Mouse (Mus musculus) heart, postnatal 36 days (tissue): Measurements from ENCODE around the gene Suox. TPM values are rescaled to one million over a fixed set of nuclear protein-coding genes. Genes with fewer than 3 reads are reported as not detected.
"Not testable (repeated sequence)": the region's sequence is repeated elsewhere in the genome, so short reads cannot be mapped to it uniquely, and the experiment has no call there.

ENCODE experiments used
- DNase-seq, 2 experiments: peaks; one replicate each; pipeline ENCODE4 v3.0.0; 2021 to 2022
- intact Hi-C: fragments of 180-260 bp; cut with DNase I; formaldehyde crosslinking; loops from one replicate; pipeline ENCODE4 v1.15.1; 2025
- total RNA-seq, 2 experiments: library from RNA; stranded (reverse); gene quantifications; 2 replicates each; pipeline ENCODE4 v1.2.3; 2021

Gene Suox
- total RNA-seq, 2 experiments from 2014 or later = 23.7 to 27.0 TPM

DNA sequence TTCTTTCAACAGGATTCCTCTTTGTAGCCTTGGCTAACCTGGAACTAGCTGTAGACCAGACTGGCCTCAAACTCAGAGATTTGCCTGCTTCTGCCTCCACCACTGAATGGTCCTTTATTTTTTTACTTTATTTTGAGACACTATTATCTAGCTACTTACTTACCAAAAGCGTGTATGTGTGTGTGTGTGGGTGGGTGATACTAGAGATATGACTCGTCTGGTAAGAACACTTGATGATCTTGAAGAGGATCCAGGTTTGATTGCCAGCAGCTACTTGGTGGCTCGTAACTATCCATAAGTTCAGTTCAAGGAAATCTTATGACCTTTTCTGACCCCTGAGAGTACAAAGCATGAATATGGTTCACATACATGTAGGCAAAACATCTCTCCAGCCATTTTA, 8.6 kb downstream of the Suox start:
- intact Hi-C loops = no loop called here
- no peak for DNase-seq

DNA sequence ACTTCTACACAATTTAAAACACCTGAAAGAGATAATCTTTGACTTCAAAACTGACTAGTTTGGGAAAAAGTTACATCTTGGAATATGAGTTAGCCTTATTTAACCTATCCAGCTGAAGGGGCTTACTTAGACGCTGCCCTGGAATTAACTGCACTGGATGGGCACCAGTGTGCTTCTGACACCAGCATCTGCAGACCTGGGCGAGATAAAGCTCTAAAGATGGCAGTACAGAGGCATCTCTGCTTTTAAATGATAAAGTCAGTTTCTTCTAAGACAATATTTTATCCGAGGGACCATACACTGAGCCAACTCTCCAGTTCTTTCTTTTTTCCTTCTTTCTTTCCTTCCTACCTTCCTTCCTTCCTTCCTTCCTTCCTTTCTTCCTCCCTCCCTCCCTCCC, 9.1 kb downstream of the Suox start:
- no peak for DNase-seq
- intact Hi-C loops = no loop called here

DNA sequence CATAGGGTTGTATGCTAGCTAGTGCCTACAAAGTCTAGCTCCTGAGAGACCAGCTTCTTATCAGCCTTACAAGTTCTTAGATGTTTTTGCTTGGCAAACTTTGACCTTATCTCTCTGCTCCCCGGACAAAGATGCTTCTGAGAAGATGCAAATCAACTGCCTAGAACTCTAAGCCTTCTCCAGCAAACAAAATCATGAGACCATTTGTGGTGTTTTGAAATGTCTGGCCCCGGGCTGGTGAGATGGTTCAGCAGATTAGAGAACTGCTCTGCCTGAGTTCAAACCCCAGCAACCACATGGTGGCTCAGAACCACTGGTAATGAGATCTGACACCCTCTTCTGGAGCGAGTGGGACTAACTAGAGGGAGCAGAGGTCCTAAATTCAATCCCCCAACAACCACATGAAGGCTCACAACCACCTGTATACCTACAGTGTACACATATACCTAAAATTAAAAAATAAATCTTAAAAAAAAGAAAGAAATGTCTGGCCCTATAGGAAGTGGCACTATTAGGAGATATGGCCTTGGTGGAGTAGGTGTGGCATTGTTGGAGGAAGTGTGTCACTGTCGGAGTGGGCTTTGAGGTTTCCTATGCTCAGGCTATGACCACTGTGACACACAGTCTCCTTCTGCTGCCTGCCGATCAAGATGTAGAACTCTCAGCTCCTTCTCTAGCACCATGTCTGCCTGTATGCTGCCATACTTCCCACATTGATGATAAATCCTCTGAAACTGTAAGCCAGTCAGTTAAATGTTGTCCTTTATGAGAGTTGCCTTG, 10.2 kb downstream of the Suox start:
- intact Hi-C loops = no loop called here
- no peak for DNase-seq

DNA sequence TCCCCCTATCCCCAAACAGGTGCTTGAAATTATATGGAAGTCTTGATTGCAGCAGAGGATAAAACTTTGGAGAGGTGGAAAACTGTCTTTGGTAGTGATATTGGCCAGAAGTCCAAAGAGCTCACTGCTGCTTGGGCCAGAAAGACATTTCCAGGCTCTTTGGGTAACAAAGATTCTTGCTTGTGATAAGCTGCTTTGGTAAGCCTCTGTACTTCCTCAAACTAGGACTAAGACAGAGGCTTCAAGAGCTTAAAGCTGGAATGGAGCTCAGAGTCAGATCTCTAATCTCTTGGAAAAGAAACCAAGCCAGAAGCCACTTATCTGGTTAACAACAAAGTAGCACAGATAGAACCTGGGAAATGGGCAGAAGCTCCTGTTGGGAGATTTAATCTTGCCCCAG, 11.4 kb downstream of the Suox start:
- intact Hi-C loops = no loop called here

DNA sequence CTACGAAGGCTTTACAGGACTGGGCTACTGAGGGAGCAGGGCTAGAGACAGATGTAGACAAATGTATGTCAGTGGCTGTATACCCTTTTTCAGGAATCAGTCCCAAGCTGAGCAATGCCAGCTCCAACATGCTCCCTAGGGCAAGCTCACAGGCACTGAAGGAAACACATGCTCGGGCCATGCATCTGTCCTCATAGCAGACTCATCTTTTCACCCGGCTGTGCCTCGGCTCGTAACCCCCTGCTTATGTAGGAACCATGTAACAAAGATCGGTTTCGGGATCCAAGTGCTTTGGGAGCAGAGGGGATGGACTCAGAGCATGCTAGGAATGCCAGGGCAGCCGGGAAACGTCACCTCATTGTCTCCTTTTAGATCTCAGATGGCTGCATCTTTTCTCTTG, 14.4 kb downstream of the Suox start:
- intact Hi-C loops = no loop called here
- no peak for DNase-seq

More for the DNA sequence above, 11.4 kb downstream of the Suox start:
- DNase-seq = no peak

DNA sequence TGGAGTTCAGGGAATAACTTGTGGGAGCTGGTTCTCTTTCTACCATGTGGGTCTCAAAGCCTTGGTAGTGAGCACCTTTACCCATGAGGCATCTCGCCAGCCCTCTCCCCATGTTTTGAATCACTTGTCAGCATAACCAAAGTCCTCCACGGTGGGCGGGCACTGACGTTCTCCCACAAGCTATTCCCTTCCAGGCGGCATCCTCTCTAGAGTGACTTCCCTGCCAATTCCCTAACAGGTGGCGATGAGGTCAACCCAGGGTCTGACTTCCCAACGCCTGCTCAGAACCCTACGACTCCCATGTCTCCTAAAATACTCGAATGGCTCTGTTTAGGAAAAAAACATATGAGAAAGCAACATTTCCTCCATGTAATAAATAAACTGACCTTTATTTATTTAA, 16.0 kb downstream of the Suox start:
- DNase-seq = no peak
- intact Hi-C loops = no loop called here

DNA sequence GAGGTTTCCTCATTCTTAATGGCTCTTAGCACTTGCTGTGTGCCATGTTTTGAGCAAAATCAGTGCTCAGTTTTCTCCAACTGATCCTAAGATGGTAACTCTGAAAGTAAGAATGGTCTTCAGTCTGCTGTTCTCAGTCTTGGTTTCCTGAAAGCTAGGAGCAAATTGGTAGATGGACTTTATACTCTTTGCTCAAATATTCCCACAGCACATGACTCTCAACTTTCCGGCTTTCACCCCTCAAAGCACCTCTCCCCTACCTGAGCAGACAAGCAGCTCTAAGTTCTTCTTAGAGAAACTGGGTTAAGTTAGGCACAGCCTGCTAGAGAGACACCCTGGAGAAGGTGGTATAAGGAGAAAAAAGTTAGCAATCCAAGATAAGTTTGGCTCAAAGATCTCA, 17.1 kb downstream of the Suox start:
- intact Hi-C loops = no loop called here
- no peak for DNase-seq

DNA sequence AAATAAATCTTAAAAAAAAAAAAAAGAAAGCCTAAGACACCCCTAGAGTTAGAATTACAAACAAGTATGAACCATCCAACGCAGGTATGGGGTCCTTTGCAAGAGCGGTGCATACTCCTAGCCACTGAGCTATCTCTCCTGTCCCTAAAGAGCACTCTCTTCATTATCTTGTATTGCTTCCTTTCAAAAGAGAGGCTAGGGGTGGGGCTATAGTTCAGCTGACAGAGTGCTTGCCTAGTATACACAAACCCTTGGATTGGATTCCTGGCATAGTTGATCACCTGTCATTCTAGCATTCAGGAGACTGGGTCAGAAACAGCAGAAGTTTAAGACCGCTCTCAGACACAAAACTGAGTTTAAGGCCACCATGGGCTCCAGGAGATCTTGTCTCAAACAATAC, 18.6 kb downstream of the Suox start:
- intact Hi-C loops = no loop called here
- no peak for DNase-seq

DNA sequence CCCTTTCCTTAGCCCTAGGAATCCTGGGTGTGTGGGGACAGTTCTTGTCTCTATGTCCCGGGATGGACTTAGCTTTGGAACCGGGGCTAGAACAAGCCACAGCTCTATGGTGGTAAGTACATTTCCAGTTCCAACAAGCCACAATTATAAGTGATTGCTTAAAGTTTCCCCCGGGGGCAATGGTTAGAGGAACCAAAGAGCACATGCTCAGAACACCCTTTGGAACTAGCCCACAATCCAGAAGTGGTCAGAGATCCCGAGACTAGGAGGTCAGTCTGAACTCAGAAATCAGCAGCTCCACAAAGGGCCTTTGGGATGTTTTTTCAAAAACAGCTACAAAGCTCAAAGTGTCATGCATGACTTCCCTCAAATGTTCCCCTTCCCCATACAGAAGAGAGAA, 20.0 kb downstream of the Suox start:
- intact Hi-C loops = no loop called here
- DNase-seq = no peak

DNA sequence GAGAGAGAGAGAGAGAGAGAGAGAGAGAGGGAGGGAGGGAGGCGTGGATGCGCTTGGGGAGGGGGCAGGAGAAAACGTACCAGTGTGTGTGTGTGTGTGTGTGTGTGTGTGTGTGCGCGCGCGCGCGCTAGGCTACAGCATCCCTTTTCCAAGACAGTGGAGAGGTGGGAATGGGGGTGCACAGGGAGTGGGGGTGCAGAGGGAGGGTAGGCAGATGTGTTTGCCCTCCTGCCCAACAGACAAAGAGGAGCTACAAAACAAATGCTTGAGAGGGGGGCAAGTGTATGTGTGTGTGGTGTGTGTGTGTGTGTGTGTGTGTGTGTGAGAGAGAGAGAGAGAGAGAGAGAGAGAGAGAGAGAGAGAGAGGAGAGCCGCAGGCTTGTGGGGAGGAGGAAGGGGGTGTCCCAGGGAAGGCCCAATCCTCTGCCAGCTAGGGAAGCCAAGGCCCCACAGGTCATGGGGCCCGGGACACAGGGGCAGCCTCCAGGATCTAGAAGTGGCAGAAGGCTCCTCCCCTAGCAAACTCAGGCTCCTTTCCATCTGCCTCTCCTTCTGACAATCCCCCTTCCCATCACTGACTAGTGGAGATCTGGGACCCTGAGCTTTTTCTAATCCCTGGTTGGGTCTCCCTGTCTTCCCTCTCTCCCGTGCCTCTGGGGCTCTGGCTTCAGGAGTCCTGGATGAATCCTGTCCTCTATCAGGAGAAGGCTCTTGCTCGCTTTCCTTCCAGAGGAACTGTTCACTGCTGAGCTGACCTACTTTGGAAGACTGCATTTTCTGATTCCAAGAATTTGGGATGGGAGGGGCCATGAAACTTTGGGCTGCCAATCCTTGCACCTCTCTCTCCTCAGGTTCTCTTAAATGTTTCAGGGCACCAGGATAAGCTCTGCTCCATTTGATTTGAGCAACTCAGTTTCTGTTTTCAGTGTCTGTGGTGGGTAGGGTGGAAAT, 27.5 kb downstream of the Suox start:
- peak; percentile 15 to 38 for DNase-seq
- intact Hi-C loops = no loop called here

DNA sequence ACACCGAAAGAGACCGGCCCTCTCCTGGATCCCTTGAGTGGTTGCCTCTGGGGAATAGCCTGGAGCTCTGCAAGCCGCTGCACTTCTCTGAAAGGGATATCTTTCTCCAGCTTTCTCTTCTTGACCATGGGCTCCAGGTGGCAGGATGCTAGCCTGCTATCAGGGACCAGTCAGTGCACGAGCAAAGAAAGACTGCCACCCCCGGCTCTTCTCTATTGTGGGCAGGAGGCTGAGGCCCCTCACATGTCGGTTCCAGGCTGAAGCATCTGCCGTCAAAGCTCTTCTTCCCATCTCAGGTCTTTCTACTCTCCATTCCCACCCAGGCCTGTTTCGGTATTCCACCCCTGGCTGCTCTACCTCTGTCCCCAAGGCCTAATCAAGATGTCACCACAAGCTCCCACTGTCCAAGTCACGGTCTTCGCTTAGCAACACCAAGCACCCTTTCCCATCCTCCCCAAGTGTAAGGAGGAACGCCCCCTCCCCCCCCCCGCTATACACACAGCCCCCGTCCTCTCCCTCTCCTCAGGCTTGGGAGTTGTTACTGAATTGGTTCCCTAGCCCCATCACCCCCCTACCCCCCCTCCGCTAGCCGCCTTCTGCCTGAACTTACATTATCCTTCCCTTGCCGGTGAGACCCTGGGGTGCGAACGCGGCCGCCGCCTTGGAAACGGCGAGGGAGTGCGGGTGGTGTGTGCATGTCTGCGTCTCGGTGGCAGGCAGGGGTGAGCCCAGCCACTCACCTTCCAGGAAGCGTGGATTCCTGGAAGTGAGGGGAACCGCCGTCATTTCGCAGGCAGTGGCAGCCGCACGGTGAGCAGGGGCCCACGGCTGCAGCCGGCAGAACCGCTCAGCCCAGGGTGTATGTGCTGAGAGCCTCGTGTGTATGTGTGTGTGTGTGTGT, 28.5 kb downstream of the Suox start, which contains the start of gene Ikzf4:
TSS of gene Ikzf4 (minus strand) at position 881 of the 901 bp plus-strand sequence.
- intact Hi-C loops = no loop called here
- peak; percentile 42 to 49 for DNase-seq

DNA sequence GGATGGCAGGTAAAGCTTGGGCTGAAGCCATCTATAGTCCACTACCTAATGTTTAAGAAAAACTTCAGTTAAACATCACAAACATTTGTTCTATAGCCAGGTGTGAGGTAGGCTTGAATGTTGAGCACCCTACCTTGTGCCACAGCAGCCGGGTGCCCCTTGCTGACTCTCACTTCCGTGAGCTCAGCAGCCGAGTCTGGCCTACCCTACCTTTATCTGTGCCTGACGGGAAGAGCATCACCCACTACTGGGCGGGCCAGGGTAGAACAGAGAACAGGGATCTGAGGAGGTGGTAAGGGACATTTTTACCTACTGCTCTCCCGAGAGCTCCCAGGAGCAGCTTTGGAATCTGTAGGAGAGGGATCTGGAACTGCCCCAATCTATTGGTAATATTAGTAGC, 31.1 kb downstream of the Suox start:
- intact Hi-C loops = no loop called here
- DNase-seq = no peak

DNA sequence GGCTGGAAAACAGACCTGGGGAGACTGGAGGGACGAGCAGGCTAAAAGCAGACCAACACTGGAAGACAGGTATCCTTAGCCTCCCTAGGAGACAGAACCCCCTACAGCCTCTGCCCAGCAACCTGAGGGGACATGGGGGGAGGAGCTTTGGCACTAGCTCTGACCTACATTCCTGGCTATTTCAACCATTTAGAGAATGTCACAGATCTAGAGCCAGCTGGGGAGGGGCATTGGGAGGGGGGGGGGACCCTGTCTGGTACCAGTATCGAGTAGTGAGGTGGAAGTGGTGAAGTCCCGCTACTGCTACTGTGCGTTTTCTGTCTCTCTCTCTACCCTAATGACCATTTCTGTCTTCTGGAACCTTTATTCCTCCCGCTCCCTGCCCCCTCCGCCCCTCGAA, 32.0 kb downstream of the Suox start:
- DNase-seq = no peak
- intact Hi-C loops = no loop called here

DNA sequence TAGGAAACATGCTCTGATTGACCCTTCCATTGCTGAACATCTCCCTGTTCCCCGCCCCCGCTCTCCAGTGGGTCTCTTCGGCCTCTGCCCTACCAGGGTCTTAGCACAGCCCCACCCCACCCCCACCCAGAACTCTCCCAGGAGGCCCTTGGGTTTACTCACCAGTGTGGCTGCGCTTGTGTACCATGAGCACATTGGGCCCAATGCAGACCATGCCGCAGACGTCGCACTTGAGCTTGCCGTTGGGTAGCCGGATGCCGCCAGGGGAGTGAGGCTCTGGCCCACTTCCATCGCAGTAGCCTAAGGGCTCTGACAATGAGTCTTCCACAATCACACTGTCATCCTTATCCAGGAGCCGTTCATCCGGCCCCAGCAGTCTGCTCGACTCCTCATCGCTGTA, 33.0 kb downstream of the Suox start:
- intact Hi-C loops = no loop called here
- DNase-seq = no peak

DNA sequence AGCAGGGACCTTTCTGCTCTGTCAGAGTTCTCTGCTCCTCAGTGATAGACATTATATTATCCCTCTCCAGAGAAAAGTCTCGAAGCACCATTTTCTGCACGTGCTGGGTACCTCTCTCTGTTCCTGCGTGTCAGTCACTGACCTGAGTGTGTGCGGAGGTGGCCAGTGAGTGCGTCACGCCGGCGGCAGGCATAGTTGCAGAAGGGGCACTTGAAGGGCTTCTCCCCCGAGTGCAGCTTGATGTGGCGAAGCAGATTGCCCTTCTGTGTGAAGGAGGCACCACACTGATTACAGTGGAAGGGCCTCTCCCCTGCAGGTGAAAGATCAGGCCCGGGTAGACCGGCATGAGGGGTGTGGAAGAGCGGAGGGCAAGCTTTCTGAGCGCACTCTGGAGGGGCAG, 33.9 kb downstream of the Suox start:
- DNase-seq = no peak
- intact Hi-C loops = no loop called here

DNA sequence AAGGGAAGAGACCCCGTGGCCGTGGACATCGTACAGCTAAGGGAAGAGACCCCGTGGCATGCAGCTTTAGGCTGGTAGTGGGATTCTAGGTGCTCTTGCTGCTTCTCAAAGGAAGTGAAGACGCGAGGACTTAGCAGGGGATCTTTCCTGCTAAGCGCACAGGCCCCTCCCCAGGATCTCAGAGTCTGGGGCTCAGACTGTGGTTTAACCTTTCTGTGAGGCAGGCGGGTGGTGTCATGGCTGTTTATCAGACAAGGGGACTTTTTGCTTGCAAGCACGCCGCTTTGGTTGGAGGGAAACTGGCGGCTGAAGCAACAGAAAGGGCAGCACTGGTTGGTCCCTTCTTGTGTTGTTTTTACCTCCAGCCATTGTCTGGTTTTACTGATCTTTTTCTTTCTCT, 36.9 kb downstream of the Suox start:
- intact Hi-C loops = no loop called here
- no peak for DNase-seq

DNA sequence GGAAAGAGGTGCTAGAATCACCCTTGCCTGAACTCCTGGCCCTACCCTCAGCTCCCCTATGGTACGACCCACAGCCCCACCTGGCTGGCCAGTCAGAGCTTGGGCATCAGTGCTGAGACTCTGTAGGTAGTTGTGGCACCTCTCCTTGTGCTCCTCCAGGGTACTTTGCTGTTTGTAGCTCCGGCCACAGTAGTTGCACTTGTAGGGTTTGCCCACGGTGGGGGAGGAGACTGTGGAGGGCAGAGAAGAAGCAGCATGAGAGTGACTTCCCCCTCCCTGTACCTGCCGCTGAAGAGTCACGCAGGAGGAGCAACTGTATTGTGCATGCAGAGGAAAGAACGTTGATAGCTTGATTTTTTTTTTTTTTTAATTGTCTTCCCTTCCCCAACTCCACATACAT, 37.3 kb downstream of the Suox start:
- intact Hi-C loops = no loop called here
- no peak for DNase-seq

DNA sequence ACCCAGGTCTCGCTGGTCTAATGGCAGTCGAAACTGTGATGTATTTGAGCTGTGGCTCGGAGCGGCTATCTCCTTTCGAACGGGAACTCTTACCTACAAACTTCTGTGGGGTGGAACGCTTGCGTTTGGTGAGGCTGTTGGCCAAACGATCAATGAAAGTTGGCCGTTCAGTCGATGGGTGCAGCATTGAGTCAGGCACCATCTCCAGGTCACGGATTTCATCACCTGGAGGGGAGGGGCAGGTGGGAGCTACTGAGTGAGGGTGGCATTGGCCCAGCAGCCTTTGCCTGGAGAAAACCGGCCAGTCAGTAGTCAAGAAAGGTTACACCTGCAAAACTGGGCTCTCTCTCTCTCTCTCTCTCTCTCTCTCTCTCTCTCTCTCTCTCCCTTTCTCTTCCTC, 38.2 kb downstream of the Suox start:
- intact Hi-C loops = no loop called here
- DNase-seq = no peak

DNA sequence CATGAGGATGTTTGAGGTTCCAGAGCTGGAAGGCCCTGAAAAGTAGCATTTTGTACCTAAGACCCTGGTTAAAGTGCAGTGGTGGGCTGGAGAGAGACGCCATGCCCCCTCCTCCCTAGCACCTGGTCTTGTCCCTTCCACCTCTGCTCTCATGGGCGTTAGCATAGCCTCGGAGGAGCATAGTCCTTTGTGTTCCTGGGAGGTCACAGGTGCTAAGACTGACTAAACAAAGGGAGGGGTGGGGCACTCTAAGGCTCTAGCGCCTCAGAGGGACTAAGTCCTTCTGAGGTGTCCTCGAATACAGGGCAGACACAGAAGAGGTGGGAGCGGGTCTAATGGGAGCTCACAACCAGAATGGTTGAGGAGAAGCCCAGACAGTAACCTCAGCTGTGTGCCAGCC, 42.3 kb downstream of the Suox start:
- no peak for DNase-seq
- intact Hi-C loops = no loop called here

DNA sequence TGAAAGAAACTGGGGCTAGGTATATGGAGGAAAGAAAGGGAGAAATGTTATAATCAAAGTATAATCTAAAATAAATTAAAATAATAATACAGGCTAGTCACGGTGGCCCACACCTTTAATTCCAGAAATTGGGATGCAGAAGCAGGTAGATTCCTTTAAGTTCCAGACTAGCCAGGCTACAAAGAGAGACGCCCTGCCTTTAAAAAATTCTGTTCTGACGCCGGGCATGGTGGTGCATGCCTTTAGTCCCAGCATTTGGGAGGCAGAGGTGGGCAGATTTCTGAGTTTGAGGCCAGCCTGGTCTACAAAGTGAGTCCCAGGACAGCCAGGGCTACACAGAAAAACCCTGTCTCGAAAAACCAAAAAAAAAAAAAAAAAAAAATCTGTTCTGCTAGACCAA, 43.6 kb downstream of the Suox start:
- DNase-seq, intact Hi-C loops: not testable (repeated sequence)

DNA sequence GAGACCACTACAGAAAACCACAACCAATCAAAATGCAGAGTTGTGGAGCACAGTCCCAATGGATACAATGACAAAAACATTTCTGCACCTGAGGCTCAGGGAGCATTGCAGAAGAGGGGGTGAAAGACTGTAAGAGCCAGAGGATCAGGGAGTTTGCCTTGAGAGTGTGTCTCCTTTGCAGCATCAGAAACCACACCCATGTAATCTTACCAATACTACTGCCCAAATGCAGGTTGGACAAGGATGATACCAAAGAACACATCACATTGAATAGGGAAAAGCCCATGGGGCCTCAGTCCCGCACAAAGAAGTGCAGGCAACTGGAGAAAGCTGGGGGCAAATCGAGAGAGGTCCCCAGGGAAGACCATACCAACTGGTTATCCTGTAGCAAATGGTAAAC, 44.1 kb downstream of the Suox start:
- intact Hi-C loops = loop anchor here (5.0 to 10.0 kb wide), 4 partner anchors 77 to 265 kb away; partner anchors contain the start of genes Gdf11 and Pym1
- DNase-seq = no peak
